Mouse (Mus musculus) adrenal gland, postnatal 36 days (tissue): Measurements from ENCODE around the gene Frmd4a. TPM values are rescaled to one million over a fixed set of nuclear protein-coding genes. Genes with fewer than 3 reads are reported as not detected.

ENCODE experiments used
- DNase-seq, 2 experiments: peaks; one replicate each; pipeline ENCODE4 v3.0.0; 2021; ENCODE audit warnings: mixed read lengths in 1 of 2
- total RNA-seq, 2 experiments: library from RNA; stranded (reverse); gene quantifications; 2 replicates each; pipeline ENCODE4 v1.2.3; 2021

Gene Frmd4a
- total RNA-seq, 2 experiments from 2014 or later, result 11.1 to 18.8 TPM

DNA sequence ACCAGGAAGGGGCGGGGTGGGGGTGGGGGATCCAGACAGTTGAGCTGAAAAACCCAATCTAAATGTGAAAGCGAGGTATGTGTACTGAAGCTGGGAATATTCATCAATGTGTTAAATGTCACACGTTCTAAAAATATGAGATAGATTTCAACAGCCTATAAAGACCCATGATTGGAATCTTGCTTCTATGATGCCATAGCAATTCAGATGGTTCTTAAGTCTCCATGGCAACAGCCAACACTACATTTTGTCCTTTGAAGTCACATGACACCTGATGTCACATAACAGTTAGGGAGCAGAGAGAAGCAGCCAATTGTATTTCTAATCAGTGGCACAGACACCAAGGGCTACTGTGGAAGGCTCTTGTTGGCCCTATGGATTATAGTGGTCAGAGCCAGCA is 120.0 kb downstream of the Frmd4a start:
- no peak for DNase-seq

GRCm38 (mm10) chr2:4142221-4142950 is 124.9 kb downstream of the Frmd4a start:
- DNase-seq, result no peak

GRCm38 (mm10) chr2:4144424-4144823 is 126.9 kb downstream of the Frmd4a start:
- DNase-seq, result no peak

GRCm38 (mm10) chr2:4152521-4153040 is 135.1 kb downstream of the Frmd4a start:
- peak in 1 of 2 experiments; percentile 16 for DNase-seq

DNA sequence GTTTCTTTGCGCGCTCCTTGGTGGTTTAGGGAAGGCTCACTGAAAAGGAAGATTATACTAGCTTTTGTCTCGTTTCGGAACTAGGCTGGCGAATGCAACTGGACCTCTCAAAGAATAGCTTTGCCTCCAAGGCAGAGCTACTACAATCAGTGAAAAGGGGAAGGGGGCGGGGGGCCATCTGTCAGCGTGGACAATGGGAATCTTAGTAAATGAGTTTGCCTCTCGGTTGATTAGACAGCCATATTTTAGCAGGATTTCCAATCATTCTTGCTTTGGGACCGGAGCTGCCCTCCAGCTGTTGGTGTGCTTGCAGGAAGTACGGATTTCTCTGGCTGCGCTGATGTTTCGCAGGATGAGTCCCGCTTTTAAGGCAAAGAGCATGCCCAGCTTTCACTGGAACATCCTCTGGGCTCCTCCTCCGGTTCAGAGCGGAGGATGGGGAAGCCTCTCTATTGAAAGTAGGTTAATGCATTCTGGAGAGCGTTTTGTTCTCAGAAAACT is 135.7 kb downstream of the Frmd4a start:
- peak; percentile 36 to 50 for DNase-seq

- no peak for DNase-seq
Measured at GRCm38 (mm10) chr2:4154036-4154653, 136.6 kb downstream of the Frmd4a start.

- DNase-seq, result no peak
Measured at GRCm38 (mm10) chr2:4154654-4155047, 137.1 kb downstream of the Frmd4a start.

GRCm38 (mm10) chr2:4155406-4155805 is 137.9 kb downstream of the Frmd4a start:
- DNase-seq, result no peak

- no peak for DNase-seq
Measured at GRCm38 (mm10) chr2:4156511-4156910, 139.0 kb downstream of the Frmd4a start.

- no peak for DNase-seq
Measured at GRCm38 (mm10) chr2:4157396-4157795, 139.9 kb downstream of the Frmd4a start.

DNA sequence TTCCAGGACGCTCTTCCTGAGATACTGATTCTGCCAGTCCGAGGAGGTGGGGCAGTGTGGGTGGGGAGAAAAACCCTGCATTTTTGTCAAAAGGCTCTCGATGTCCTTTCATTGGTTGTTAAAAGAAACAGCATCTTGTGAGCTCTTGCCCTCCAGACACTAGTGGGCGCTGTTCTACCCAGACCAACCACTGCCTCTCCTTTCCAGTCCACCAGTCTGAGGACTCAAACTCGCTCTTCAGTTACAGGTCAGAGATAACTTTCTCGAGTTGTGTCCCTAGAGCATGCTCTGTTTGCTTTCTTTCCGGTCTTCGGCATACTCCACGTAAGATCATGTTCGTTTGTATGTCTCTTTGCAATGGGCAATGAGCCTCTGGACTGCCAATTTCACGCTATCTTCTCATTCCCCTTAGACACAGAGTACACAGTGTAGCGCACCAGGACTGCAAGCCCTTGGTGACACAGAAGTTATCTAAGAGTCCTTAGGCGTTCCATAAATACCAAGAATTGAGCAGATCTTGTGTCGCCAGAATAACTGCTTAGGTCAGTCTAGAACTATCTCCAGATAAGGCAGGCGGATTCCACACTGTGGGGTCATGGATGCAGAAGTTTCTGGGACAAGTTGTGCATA is 142.2 kb downstream of the Frmd4a start:
- DNase-seq, result no peak

- DNase-seq, result no peak
Measured at GRCm38 (mm10) chr2:4166191-4166590, 148.7 kb downstream of the Frmd4a start.

GRCm38 (mm10) chr2:4167131-4167530 is 149.6 kb downstream of the Frmd4a start:
- DNase-seq, result no peak

DNA sequence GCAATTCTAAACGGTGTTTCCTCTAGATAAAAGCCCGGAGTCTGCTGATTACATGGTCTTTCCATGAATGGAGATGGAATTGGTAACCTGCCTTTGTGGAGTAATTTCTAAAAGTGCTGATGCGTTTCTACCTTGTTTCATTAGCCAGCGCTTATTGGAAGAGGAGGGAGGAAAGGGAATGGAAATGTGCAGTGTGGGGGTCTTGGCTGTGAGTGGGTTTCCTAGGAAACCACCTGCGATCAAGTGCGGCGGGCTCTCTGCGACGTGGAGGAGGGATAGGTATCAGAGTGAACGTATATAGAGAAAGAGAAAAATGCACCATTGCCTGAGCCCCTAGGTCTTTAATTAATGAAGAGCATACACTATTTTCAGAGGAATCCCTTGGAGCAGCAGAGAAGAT is 152.2 kb downstream of the Frmd4a start:
- DNase-seq, result no peak

- no peak for DNase-seq
Measured at GRCm38 (mm10) chr2:4170189-4170588, 152.7 kb downstream of the Frmd4a start.

DNA sequence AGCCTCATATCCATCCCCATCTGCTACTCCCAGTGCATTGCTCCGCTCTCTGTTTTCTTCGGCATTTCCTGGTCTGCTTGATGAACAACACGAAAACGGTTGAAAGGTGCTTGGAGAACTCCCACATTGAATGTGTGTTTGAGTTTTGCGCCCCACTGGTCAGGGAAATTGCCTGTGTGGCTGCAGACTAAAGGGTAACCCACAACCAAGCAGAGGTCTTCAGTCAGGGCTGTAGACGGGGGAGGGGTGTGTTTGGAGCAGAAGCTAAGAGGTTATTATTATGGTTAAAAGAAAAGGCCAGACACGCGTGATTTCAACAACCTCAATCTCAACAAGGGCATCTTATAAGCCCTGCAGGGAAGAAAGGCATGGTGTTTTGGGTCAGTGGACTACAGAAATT is 167.5 kb downstream of the Frmd4a start:
- DNase-seq, result no peak

- peak in 1 of 2 experiments; percentile 9 for DNase-seq
Measured at GRCm38 (mm10) chr2:4187521-4187920, 170.0 kb downstream of the Frmd4a start.

GRCm38 (mm10) chr2:4188303-4188702 is 170.8 kb downstream of the Frmd4a start:
- no peak for DNase-seq

- no peak for DNase-seq
Measured at GRCm38 (mm10) chr2:4190345-4190744, 172.8 kb downstream of the Frmd4a start.

- DNase-seq, result no peak
Measured at GRCm38 (mm10) chr2:4190995-4191394, 173.5 kb downstream of the Frmd4a start.

GRCm38 (mm10) chr2:4193206-4193605 is 175.7 kb downstream of the Frmd4a start:
- no peak for DNase-seq

DNA sequence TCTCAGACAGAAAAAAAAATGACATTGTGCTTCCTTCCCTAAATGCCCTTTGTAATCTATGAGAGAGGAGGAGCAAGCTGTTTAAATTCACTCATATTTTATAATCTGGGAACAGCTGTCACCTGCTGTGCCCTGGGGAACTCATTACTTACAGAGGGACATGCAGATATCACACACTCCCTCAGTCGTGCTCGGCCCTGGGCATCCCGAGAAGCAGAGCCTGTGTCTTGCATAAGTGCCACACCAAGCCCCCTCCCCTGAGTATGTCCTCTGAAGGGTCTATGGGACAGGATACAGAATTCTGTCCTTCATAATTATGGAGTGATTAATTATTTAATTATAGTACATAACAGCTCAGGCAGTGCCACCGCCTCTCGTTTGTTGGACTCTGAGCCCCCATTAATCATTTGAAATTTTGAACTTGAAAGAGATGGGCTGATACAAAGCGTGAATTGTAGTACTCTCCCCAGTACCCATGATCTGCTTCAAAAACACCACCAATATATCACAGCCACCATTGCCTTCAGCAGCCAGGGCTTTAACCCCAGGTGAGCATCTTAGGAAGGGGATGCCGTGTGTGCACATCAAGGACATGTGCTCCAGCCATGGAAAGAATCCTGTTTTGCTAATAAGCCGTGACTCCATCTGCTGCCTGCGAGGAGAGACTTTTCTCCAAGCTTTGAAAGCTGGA is 177.0 kb downstream of the Frmd4a start:
- no peak for DNase-seq
